Mouse (Mus musculus): Measurements from ENCODE around the gene Cbx4. TPM values are rescaled to one million over a fixed set of nuclear protein-coding genes. Genes with fewer than 3 reads are reported as not detected.
"Not testable (repeated sequence)": the region's sequence is repeated elsewhere in the genome, so short reads cannot be mapped to it uniquely, and the experiment has no call there.

The Cbx4 gene
- polyA plus RNA-seq, 1 experiment from 2014 or later: 15.2 TPM

- no peaks in the 10 kb centered on the region for H3K9me3 ChIP-seq
- peaks cover 10% of the 10 kb centered on the region; the same call in 1 of the 2 replicates for H3K4me1 ChIP-seq
- H3K27me3 ChIP-seq: peaks cover 34% of the 10 kb centered on the region
- 65% methylated on average over 6 of the region's 6 CpGs for WGBS
- H3K4me3 ChIP-seq: no peak overlapping the region
- H3K27ac ChIP-seq (replicated peaks): no peak overlapping the region
- no peak overlapping the region for H3K4me2 ChIP-seq (replicated peaks)
- H3K36me3 ChIP-seq: no peaks in the 10 kb centered on the region
- no peak for ATAC-seq (ENCODE audit: low FRiP score, low read depth)
- H3K9ac ChIP-seq (replicated peaks): no peak overlapping the region
Measured at GRCm38 (mm10) chr11:119106289-119106688, 20.3 kb upstream of the Cbx4 start.

- Histone ChIP-seq H3K9me3 (no peaks in the 10 kb centered on the region), H3K27me3 (peaks cover 34% of the 10 kb centered on the region), H3K4me3 (no peak overlapping the region), H3K36me3 (no peaks in the 10 kb centered on the region), H3K27ac (replicated peaks) (no peak overlapping the region), H3K4me1 (peaks cover 8% of the 10 kb centered on the region; the same call in 1 of the 2 replicates), H3K4me2 (replicated peaks) (no peak overlapping the region), H3K9ac (replicated peaks) (no peak overlapping the region)
- WGBS: 59% methylated on average over 8 of the region's 8 CpGs
- ATAC-seq (ENCODE audit: low FRiP score, low read depth): no peak
Measured at GRCm38 (mm10) chr11:119105748-119106147, 19.7 kb upstream of the Cbx4 start.

DNA sequence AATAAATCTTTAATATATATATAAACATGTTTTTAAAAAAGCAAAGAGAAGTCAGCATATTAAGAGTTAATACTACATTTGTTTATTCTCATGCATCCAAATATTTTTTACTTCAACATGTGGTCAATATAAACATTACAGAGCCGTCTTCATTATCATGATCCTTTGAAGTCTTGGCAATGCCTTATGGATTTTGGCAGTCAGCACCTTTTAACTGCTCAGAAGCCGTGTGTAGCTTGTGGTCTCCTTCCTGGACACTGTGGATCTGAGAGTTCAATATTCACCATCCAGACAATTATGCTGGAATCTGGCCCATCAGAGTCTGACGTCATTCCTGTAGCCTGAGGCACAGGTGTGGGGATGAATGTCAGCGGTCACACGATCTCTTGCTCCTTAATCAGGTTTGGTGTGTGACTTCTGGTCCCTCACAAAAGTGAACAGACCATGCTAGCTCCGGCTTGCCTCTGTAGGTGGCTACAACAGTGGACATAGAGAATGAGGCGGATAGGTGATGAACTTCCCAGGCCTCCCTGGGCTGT lies 19.1 kb upstream of the Cbx4 start:
- Histone ChIP-seq H3K9ac (replicated peaks) (no peak overlapping the region), H3K4me3 (no peak overlapping the region), H3K27ac (replicated peaks) (no peak overlapping the region), H3K27me3 (peaks cover 31% of the 10 kb centered on the region), H3K4me2 (replicated peaks) (no peak overlapping the region), H3K4me1 (peaks cover 8% of the 10 kb centered on the region; the same call in 1 of the 2 replicates), H3K36me3 (no peaks in the 10 kb centered on the region), H3K9me3 (no peaks in the 10 kb centered on the region)
- WGBS: 88% methylated on average over 7 of the region's 7 CpGs
- no peak for ATAC-seq (ENCODE audit: low FRiP score, low read depth)

GRCm38 (mm10) chr11:119103991-119104390 lies 18.0 kb upstream of the Cbx4 start:
- H3K9me3 ChIP-seq: no peaks in the 10 kb centered on the region
- no peak overlapping the region for H3K9ac ChIP-seq (replicated peaks)
- H3K36me3 ChIP-seq: no peaks in the 10 kb centered on the region
- no peak overlapping the region for H3K4me2 ChIP-seq (replicated peaks)
- WGBS: 93% methylated on average over 3 of the region's 3 CpGs
- no peak overlapping the region for H3K4me3 ChIP-seq
- peaks cover 25% of the 10 kb centered on the region for H3K27me3 ChIP-seq
- H3K4me1 ChIP-seq: peaks cover 8% of the 10 kb centered on the region; the same call in 1 of the 2 replicates
- H3K27ac ChIP-seq (replicated peaks): no peak overlapping the region
- no peak for ATAC-seq (ENCODE audit: low FRiP score, low read depth)

DNA sequence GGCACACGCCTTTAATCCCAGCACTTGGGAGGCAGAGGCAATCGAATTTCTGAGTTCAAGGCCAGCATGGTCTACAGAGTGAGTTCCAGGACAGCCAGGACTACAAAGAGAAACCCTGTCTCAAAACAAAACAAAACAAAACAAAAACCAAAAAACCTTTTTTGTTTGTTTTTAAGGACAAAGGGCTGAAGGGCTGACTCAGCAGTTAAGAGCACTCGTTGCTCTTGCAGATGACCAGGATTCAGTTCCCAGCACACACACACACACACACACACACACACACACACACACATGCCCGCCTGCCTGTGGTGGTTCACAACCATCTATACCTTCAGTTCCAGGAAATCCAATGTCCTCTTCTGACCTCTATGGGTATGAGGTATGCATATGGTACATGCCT lies 14.3 kb upstream of the Cbx4 start:
- H3K36me3 ChIP-seq; ATAC-seq (ENCODE audit: low FRiP score, low read depth); H3K4me2 ChIP-seq (replicated peaks); H3K27ac ChIP-seq (replicated peaks); H3K9me3 ChIP-seq; H3K9ac ChIP-seq (replicated peaks); H3K4me3 ChIP-seq; H3K4me1 ChIP-seq: not testable (repeated sequence)
- H3K27me3 ChIP-seq: peaks cover 18% of the 10 kb centered on the region
- 69% methylated on average over 4 of the region's 4 CpGs for WGBS

DNA sequence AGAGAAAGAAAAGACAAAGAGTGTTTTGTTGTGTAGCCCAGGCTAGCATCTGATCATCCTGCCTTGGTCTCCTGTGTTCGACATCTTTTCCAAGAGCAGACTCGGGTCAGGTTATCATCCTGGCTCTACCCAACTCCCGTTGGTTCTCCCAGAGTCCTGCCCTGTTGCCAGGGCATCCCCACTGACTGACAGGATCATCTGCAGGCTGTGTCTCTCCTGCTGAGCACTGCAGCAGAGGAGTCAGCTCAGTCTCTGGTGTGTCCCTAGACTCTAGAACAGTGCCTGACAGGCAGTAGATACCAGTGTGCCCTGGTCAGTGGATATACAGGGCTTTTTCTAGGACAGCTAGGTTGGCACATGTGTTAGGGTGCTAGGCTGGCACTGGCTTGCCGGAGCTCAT lies 12.2 kb upstream of the Cbx4 start:
- no peak for ATAC-seq (ENCODE audit: low FRiP score, low read depth)
- 80% methylated on average over 4 of the region's 4 CpGs for WGBS

GRCm38 (mm10) chr11:119095441-119095840 lies 9.4 kb upstream of the Cbx4 start:
- WGBS: 40% methylated on average over 3 of the region's 3 CpGs
- Histone ChIP-seq H3K36me3 (no peaks in the 10 kb centered on the region), H3K27ac (replicated peaks) (no peak overlapping the region), H3K27me3 (peaks cover 53% of the 10 kb centered on the region), H3K4me3 (no peak overlapping the region), H3K9me3 (no peaks in the 10 kb centered on the region), H3K4me2 (replicated peaks) (no peak overlapping the region), H3K4me1 (peaks cover 13% of the 10 kb centered on the region), H3K9ac (replicated peaks) (0 out of 2 replicates have a peak overlapping the region, but pooled peaks have one; percentile 16)
- no peak for ATAC-seq (ENCODE audit: low FRiP score, low read depth)

More for the DNA sequence above, 12.2 kb upstream of the Cbx4 start:
- H3K9me3 ChIP-seq: no peaks in the 10 kb centered on the region
- H3K4me2 ChIP-seq (replicated peaks): no peak overlapping the region
- peaks cover 4% of the 10 kb centered on the region; the same call in 1 of the 2 replicates for H3K4me1 ChIP-seq
- no peak overlapping the region for H3K27ac ChIP-seq (replicated peaks)
- H3K27me3 ChIP-seq: peaks cover 29% of the 10 kb centered on the region
- no peaks in the 10 kb centered on the region for H3K36me3 ChIP-seq
- H3K9ac ChIP-seq (replicated peaks): no peak overlapping the region
- no peak overlapping the region for H3K4me3 ChIP-seq

DNA sequence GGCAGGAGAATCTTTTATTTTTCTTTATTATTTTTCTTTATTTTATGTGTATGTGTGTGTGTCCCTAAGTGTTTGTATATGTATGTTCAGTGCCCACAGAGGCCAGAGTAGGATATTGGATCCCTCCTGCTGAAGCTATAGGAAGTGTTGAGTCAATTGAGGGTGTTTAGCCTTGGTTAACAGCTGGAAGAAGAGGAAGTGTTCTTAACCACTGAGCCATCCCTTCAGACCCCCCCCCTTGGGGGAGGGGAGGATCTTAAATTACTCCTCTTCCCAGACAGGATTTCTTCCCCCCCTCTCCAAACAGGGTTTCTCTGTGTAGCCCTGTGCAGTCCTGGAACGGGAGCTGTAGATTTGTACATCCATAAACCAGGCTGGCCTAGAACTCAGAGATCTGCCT lies 7.3 kb upstream of the Cbx4 start:
- Histone ChIP-seq H3K27me3 (peaks cover 74% of the 10 kb centered on the region), H3K4me2 (replicated peaks) (no peak overlapping the region), H3K4me3 (no peak overlapping the region), H3K4me1 (peaks cover 34% of the 10 kb centered on the region), H3K9me3 (no peaks in the 10 kb centered on the region), H3K36me3 (no peaks in the 10 kb centered on the region), H3K27ac (replicated peaks) (no peak overlapping the region), H3K9ac (replicated peaks) (no peak overlapping the region)
- no peak for ATAC-seq (ENCODE audit: low FRiP score, low read depth)
- WGBS: 69% methylated on average over 1 of the region's 1 CpGs

- no peak overlapping the region for H3K27ac ChIP-seq (replicated peaks)
- no peaks in the 10 kb centered on the region for H3K9me3 ChIP-seq
- H3K4me3 ChIP-seq: no peak overlapping the region
- WGBS: 77% methylated on average over 3 of the region's 3 CpGs
- H3K9ac ChIP-seq (replicated peaks): no peak overlapping the region
- no peaks in the 10 kb centered on the region for H3K36me3 ChIP-seq
- H3K27me3 ChIP-seq: peaks cover 82% of the 10 kb centered on the region
- ATAC-seq (ENCODE audit: low FRiP score, low read depth): no peak
- H3K4me2 ChIP-seq (replicated peaks): no peak overlapping the region
- peaks cover 39% of the 10 kb centered on the region for H3K4me1 ChIP-seq
Measured at GRCm38 (mm10) chr11:119092286-119092685, 6.3 kb upstream of the Cbx4 start.

GRCm38 (mm10) chr11:119091598-119091991 lies 5.6 kb upstream of the Cbx4 start:
- H3K9ac ChIP-seq (replicated peaks): no peak overlapping the region
- H3K36me3 ChIP-seq: no peaks in the 10 kb centered on the region
- peaks cover 44% of the 10 kb centered on the region for H3K4me1 ChIP-seq
- H3K9me3 ChIP-seq: no peaks in the 10 kb centered on the region
- WGBS: 3% methylated on average over 8 of the region's 8 CpGs
- no peak overlapping the region for H3K4me3 ChIP-seq
- H3K4me2 ChIP-seq (replicated peaks): peak overlapping the region; percentile 93
- no peak overlapping the region for H3K27ac ChIP-seq (replicated peaks)
- peaks cover 82% of the 10 kb centered on the region for H3K27me3 ChIP-seq
- ATAC-seq (ENCODE audit: low FRiP score, low read depth): no peak

GRCm38 (mm10) chr11:119090961-119091597 lies 5.1 kb upstream of the Cbx4 start:
- under 1% methylated on average over 40 of the region's 42 CpGs for WGBS
- peaks cover 47% of the 10 kb centered on the region for H3K4me1 ChIP-seq
- ATAC-seq (ENCODE audit: low FRiP score, low read depth): peak; percentile 48
- peak overlapping the region; percentile 70 for H3K9ac ChIP-seq (replicated peaks)
- H3K27me3 ChIP-seq: peaks cover 83% of the 10 kb centered on the region
- no peaks in the 10 kb centered on the region for H3K36me3 ChIP-seq
- H3K9me3 ChIP-seq: no peaks in the 10 kb centered on the region
- peak overlapping the region; percentile 51 for H3K4me3 ChIP-seq
- 0 out of 2 replicates have a peak overlapping the region, but pooled peaks have one; percentile 7 for H3K27ac ChIP-seq (replicated peaks)
- H3K4me2 ChIP-seq (replicated peaks): peak overlapping the region; percentile 93

DNA sequence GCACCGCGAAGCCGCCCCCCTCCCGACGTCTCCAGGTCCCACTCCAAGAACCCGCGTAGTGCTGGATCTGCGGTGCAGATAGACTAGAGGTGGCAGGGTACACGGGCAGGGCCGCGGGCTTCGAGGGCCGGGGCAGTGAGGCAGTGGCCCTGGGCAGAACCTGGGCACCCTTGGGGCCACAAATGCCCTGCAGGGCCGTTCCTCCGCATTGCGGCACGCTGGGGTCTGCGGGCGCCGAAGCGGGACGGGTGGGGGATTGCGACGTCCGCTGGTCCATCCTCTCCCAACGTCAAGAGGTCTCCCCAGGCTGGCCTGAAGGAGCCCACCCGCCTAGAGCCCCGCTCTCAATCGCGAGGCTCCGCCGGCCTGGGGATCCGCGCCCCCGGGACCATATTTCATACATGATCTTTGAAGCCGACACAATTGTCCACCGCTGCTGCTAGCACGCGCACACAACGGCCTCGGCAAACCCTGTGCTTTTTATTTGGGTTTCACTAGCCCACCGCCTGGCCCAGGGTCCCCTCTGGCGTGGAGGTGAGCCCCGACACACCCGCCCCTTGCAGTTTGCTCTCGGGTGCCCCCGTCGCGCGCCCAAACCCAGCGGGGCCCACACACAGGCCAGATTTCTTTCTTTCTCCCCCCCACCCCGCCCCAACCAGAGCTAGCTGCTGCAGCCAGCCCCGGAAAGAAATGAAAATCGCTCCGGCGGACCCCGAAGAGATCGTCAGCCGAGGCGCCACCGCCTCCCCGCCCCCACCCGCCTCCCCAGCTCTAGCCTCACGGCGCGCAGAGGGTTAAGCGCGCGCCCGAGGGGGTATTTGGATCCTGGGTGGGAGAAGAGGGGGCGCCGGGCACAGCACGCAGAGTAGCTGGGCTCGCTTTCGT lies 4.3 kb upstream of the Cbx4 start:
- H3K27ac ChIP-seq (replicated peaks): 0 out of 2 replicates have a peak overlapping the region, but pooled peaks have one; percentile 7
- no peaks in the 10 kb centered on the region for H3K9me3 ChIP-seq
- no peak for ATAC-seq (ENCODE audit: low FRiP score, low read depth)
- H3K4me1 ChIP-seq: peaks cover 44% of the 10 kb centered on the region
- H3K4me3 ChIP-seq: peak overlapping the region; percentile 51
- peak overlapping the region; percentile 93 for H3K4me2 ChIP-seq (replicated peaks)
- WGBS: under 1% methylated on average over 70 of the region's 75 CpGs
- peak overlapping the region; percentile 70 for H3K9ac ChIP-seq (replicated peaks)
- peaks cover 83% of the 10 kb centered on the region for H3K27me3 ChIP-seq
- H3K36me3 ChIP-seq: no peaks in the 10 kb centered on the region
